Mouse (Mus musculus): ENCODE results near the gene Oxct2a. TPM values are rescaled to one million over a fixed set of nuclear protein-coding genes. Genes with fewer than 3 reads are reported as not detected.
"Not testable (repeated sequence)": the region's sequence is repeated elsewhere in the genome, so short reads cannot be mapped to it uniquely, and the experiment has no call there.

Oxct2a gene
- total RNA-seq, 1 experiment, result 3.6 TPM

- H3K4me1 ChIP-seq (ENCODE audit: control insufficient read depth in 2 of 2, insufficient read depth in 2 of 2, low read length in 2 of 2, poor library complexity in 1 of 2), result peaks cover 0 to 14% of the 10 kb centered on the region in 2 experiments; a peak in 2 of 4 replicates
- H3K27ac ChIP-seq (ENCODE audit: insufficient read depth, low read depth, low read length, poor library complexity, severe bottlenecking), result no peak overlapping the region
- TF ChIP-seq CHD2 (IDR thresholded peaks at IDR 0.05; ENCODE audit: low read depth, low read length), result no peak
- no peak overlapping the region for H3K4me3 ChIP-seq (ENCODE audit: insufficient read depth in 1 of 2, low read depth in 1 of 2, low read length in 2 of 2, poor library complexity in 1 of 2, severe bottlenecking in 1 of 2)
- H3K9me3 ChIP-seq (ENCODE audit: control insufficient read depth, insufficient read depth, low read depth, low read length), result no peaks in the 10 kb centered on the region
- no peak overlapping the region for H3K9ac ChIP-seq (ENCODE audit: insufficient read depth, low read depth, low read length, poor library complexity, severe bottlenecking)
- no peaks in the 10 kb centered on the region for H3K36me3 ChIP-seq (ENCODE audit: control insufficient read depth, insufficient read depth, low read length, poor library complexity, severe bottlenecking)
- DNase-seq (ENCODE audit: low read depth, low spot score), result no peak
- in situ Hi-C loops (cut with MboI; ENCODE audit: low sequenced_read_pairs in 2 of 2, unreplicated experiment in 2 of 2), result no loop called here
Measured at GRCm38 (mm10) chr4:123340232-123340631, 16.8 kb upstream of the Oxct2a start.

- Histone ChIP-seq H3K27ac (ENCODE audit: insufficient read depth, low read depth, low read length, poor library complexity, severe bottlenecking) (no peak overlapping the region), H3K4me3 (ENCODE audit: insufficient read depth in 1 of 2, low read depth in 1 of 2, low read length in 2 of 2, poor library complexity in 1 of 2, severe bottlenecking in 1 of 2) (no peak overlapping the region), H3K4me1 (ENCODE audit: control insufficient read depth in 2 of 2, insufficient read depth in 2 of 2, low read length in 2 of 2, poor library complexity in 1 of 2) (peaks cover 0 to 14% of the 10 kb centered on the region in 2 experiments; a peak in 2 of 4 replicates), H3K9me3 (ENCODE audit: control insufficient read depth, insufficient read depth, low read depth, low read length) (no peaks in the 10 kb centered on the region), H3K9ac (ENCODE audit: insufficient read depth, low read depth, low read length, poor library complexity, severe bottlenecking) (no peak overlapping the region), H3K36me3 (ENCODE audit: control insufficient read depth, insufficient read depth, low read length, poor library complexity, severe bottlenecking) (no peaks in the 10 kb centered on the region)
- no peak for DNase-seq (ENCODE audit: low read depth, low spot score)
- TF ChIP-seq MAFK (IDR thresholded peaks at IDR 0.05; ENCODE audit: insufficient read depth, low read depth, low read length) (no peak), ZC3H11A (IDR thresholded peaks at IDR 0.05; ENCODE audit: borderline replicate concordance, low read depth, low read length) (no peak), HCFC1 (IDR thresholded peaks at IDR 0.05; ENCODE audit: borderline replicate concordance, insufficient read depth, low read length) (no peak), ZNF384 (IDR thresholded peaks at IDR 0.05; ENCODE audit: low read depth, low read length) (no peak), CHD2 (IDR thresholded peaks at IDR 0.05; ENCODE audit: low read depth, low read length) (no peak)
- in situ Hi-C loops (cut with MboI; ENCODE audit: low sequenced_read_pairs in 2 of 2, unreplicated experiment in 2 of 2), result no loop called here
Measured at GRCm38 (mm10) chr4:123337693-123338092, 14.3 kb upstream of the Oxct2a start.

GRCm38 (mm10) chr4:123335796-123336585 lies 12.6 kb upstream of the Oxct2a start:
- no peaks in the 10 kb centered on the region for H3K9me3 ChIP-seq (ENCODE audit: control insufficient read depth, insufficient read depth, low read depth, low read length)
- in situ Hi-C loops (cut with MboI; ENCODE audit: low sequenced_read_pairs in 2 of 2, unreplicated experiment in 2 of 2), result no loop called here
- H3K27ac ChIP-seq (ENCODE audit: insufficient read depth, low read depth, low read length, poor library complexity, severe bottlenecking), result no peak overlapping the region

GRCm38 (mm10) chr4:123335244-123335643 lies 11.8 kb upstream of the Oxct2a start:
- DNase-seq (ENCODE audit: low read depth, low spot score); H3K9me3 ChIP-seq (ENCODE audit: control insufficient read depth, insufficient read depth, low read depth, low read length); H3K36me3 ChIP-seq (ENCODE audit: control insufficient read depth, insufficient read depth, low read length, poor library complexity, severe bottlenecking); in situ Hi-C loops (cut with MboI; ENCODE audit: low sequenced_read_pairs in 2 of 2, unreplicated experiment in 2 of 2); H3K4me3 ChIP-seq (ENCODE audit: insufficient read depth in 1 of 2, low read depth in 1 of 2, low read length in 2 of 2, poor library complexity in 1 of 2, severe bottlenecking in 1 of 2); H3K27ac ChIP-seq (ENCODE audit: insufficient read depth, low read depth, low read length, poor library complexity, severe bottlenecking); H3K9ac ChIP-seq (ENCODE audit: insufficient read depth, low read depth, low read length, poor library complexity, severe bottlenecking): not testable (repeated sequence)
- H3K4me1 ChIP-seq (ENCODE audit: control insufficient read depth in 2 of 2, insufficient read depth in 2 of 2, low read length in 2 of 2, poor library complexity in 1 of 2), result peaks cover 0 to 18% of the 10 kb centered on the region in 2 experiments; a peak in 2 of 4 replicates

More at GRCm38 (mm10) chr4:123335796-123336585, 12.6 kb upstream of the Oxct2a start:
- peaks cover 0 to 21% of the 10 kb centered on the region in 2 experiments; a peak in 2 of 4 replicates for H3K4me1 ChIP-seq (ENCODE audit: control insufficient read depth in 2 of 2, insufficient read depth in 2 of 2, low read length in 2 of 2, poor library complexity in 1 of 2)
- no peak for TF ChIP-seq ZNF384 (IDR thresholded peaks at IDR 0.05; ENCODE audit: low read depth, low read length)
- no peak for TF ChIP-seq MAFK (IDR thresholded peaks at IDR 0.05; ENCODE audit: insufficient read depth, low read depth, low read length)
- TF ChIP-seq ZC3H11A (IDR thresholded peaks at IDR 0.05; ENCODE audit: borderline replicate concordance, low read depth, low read length), result no peak
- no peak for TF ChIP-seq HCFC1 (IDR thresholded peaks at IDR 0.05; ENCODE audit: borderline replicate concordance, insufficient read depth, low read length)
- no peak for TF ChIP-seq CHD2 (IDR thresholded peaks at IDR 0.05; ENCODE audit: low read depth, low read length)
- H3K36me3 ChIP-seq (ENCODE audit: control insufficient read depth, insufficient read depth, low read length, poor library complexity, severe bottlenecking), result no peaks in the 10 kb centered on the region
- no peak overlapping the region for H3K4me3 ChIP-seq (ENCODE audit: insufficient read depth in 1 of 2, low read depth in 1 of 2, low read length in 2 of 2, poor library complexity in 1 of 2, severe bottlenecking in 1 of 2)
- H3K9ac ChIP-seq (ENCODE audit: insufficient read depth, low read depth, low read length, poor library complexity, severe bottlenecking), result no peak overlapping the region
- no peak for DNase-seq (ENCODE audit: low read depth, low spot score)

- in situ Hi-C loops (cut with MboI; ENCODE audit: low sequenced_read_pairs in 2 of 2, unreplicated experiment in 2 of 2), result no loop called here
- Histone ChIP-seq H3K4me1 (ENCODE audit: control insufficient read depth in 2 of 2, insufficient read depth in 2 of 2, low read length in 2 of 2, poor library complexity in 1 of 2) (peaks cover 0 to 16% of the 10 kb centered on the region in 2 experiments; a peak in 2 of 4 replicates), H3K36me3 (ENCODE audit: control insufficient read depth, insufficient read depth, low read length, poor library complexity, severe bottlenecking) (no peaks in the 10 kb centered on the region), H3K9ac (ENCODE audit: insufficient read depth, low read depth, low read length, poor library complexity, severe bottlenecking) (no peak overlapping the region), H3K27ac (ENCODE audit: insufficient read depth, low read depth, low read length, poor library complexity, severe bottlenecking) (no peak overlapping the region), H3K4me3 (ENCODE audit: insufficient read depth in 1 of 2, low read depth in 1 of 2, low read length in 2 of 2, poor library complexity in 1 of 2, severe bottlenecking in 1 of 2) (no peak overlapping the region), H3K9me3 (ENCODE audit: control insufficient read depth, insufficient read depth, low read depth, low read length) (no peaks in the 10 kb centered on the region)
- TF ChIP-seq CHD2 (IDR thresholded peaks at IDR 0.05; ENCODE audit: low read depth, low read length) (no peak), MAFK (IDR thresholded peaks at IDR 0.05; ENCODE audit: insufficient read depth, low read depth, low read length) (no peak), HCFC1 (IDR thresholded peaks at IDR 0.05; ENCODE audit: borderline replicate concordance, insufficient read depth, low read length) (no peak), ZNF384 (IDR thresholded peaks at IDR 0.05; ENCODE audit: low read depth, low read length) (no peak), ZC3H11A (IDR thresholded peaks at IDR 0.05; ENCODE audit: borderline replicate concordance, low read depth, low read length) (no peak)
- DNase-seq (ENCODE audit: low read depth, low spot score), result no peak
Measured at GRCm38 (mm10) chr4:123334177-123334576, 10.7 kb upstream of the Oxct2a start.
